Mouse (Mus musculus): Measurements from ENCODE around the gene Klhl26. TPM values are rescaled to one million over a fixed set of nuclear protein-coding genes. Genes with fewer than 3 reads are reported as not detected.

Klhl26 gene
- polyA plus RNA-seq, 1 experiment: 46.7 TPM

GRCm38 (mm10) chr8:70495771-70496062 lies 18.9 kb upstream of the Klhl26 start:
- no peak for DNase-seq (ENCODE audit: low read depth)
- TF ChIP-seq POLR2A (IDR thresholded peaks at IDR 0.05; ENCODE audit: borderline replicate concordance, extremely low read depth, insufficient read depth, insufficient read length, poor library complexity, severe bottlenecking) (no peak), CTCF (IDR thresholded peaks at IDR 0.05; ENCODE audit: borderline replicate concordance, extremely low read depth, insufficient read depth, insufficient read length) (no peak)

- no peak for DNase-seq (ENCODE audit: low read depth)
Measured at GRCm38 (mm10) chr8:70495001-70495770, 18.4 kb upstream of the Klhl26 start.

GRCm38 (mm10) chr8:70494416-70494945 lies 17.7 kb upstream of the Klhl26 start:
- TF ChIP-seq CTCF (IDR thresholded peaks at IDR 0.05; ENCODE audit: borderline replicate concordance, extremely low read depth, insufficient read depth, insufficient read length) (no peak), POLR2A (IDR thresholded peaks at IDR 0.05; ENCODE audit: borderline replicate concordance, extremely low read depth, insufficient read depth, insufficient read length, poor library complexity, severe bottlenecking) (no peak)

More at GRCm38 (mm10) chr8:70495001-70495770, 18.4 kb upstream of the Klhl26 start:
- no peak for TF ChIP-seq POLR2A (IDR thresholded peaks at IDR 0.05; ENCODE audit: borderline replicate concordance, extremely low read depth, insufficient read depth, insufficient read length, poor library complexity, severe bottlenecking)
- no peak for TF ChIP-seq CTCF (IDR thresholded peaks at IDR 0.05; ENCODE audit: borderline replicate concordance, extremely low read depth, insufficient read depth, insufficient read length)

GRCm38 (mm10) chr8:70493692-70494415 lies 17.1 kb upstream of the Klhl26 start:
- DNase-seq (ENCODE audit: low read depth): no peak

More at GRCm38 (mm10) chr8:70494416-70494945, 17.7 kb upstream of the Klhl26 start:
- no peak for DNase-seq (ENCODE audit: low read depth)

GRCm38 (mm10) chr8:70492664-70493640 lies 16.2 kb upstream of the Klhl26 start, which contains the start of gene Crlf1:
Crlf1 (plus strand) TSS chr8:70493158.
- no peak for TF ChIP-seq POLR2A (IDR thresholded peaks at IDR 0.05; ENCODE audit: borderline replicate concordance, extremely low read depth, insufficient read depth, insufficient read length, poor library complexity, severe bottlenecking)
- TF ChIP-seq CTCF (IDR thresholded peaks at IDR 0.05; ENCODE audit: borderline replicate concordance, extremely low read depth, insufficient read depth, insufficient read length): no peak
- DNase-seq (ENCODE audit: low read depth): no peak

More at GRCm38 (mm10) chr8:70493692-70494415, 17.1 kb upstream of the Klhl26 start:
- TF ChIP-seq CTCF (IDR thresholded peaks at IDR 0.05; ENCODE audit: borderline replicate concordance, extremely low read depth, insufficient read depth, insufficient read length) (no peak), POLR2A (IDR thresholded peaks at IDR 0.05; ENCODE audit: borderline replicate concordance, extremely low read depth, insufficient read depth, insufficient read length, poor library complexity, severe bottlenecking) (no peak)

GRCm38 (mm10) chr8:70490880-70491495 lies 14.2 kb upstream of the Klhl26 start:
- no peak for TF ChIP-seq POLR2A (IDR thresholded peaks at IDR 0.05; ENCODE audit: borderline replicate concordance, extremely low read depth, insufficient read depth, insufficient read length, poor library complexity, severe bottlenecking)
- no peak for TF ChIP-seq CTCF (IDR thresholded peaks at IDR 0.05; ENCODE audit: borderline replicate concordance, extremely low read depth, insufficient read depth, insufficient read length)
- DNase-seq (ENCODE audit: low read depth): no peak

GRCm38 (mm10) chr8:70490061-70490879 lies 13.5 kb upstream of the Klhl26 start:
- no peak for TF ChIP-seq CTCF (IDR thresholded peaks at IDR 0.05; ENCODE audit: borderline replicate concordance, extremely low read depth, insufficient read depth, insufficient read length)
- no peak for TF ChIP-seq POLR2A (IDR thresholded peaks at IDR 0.05; ENCODE audit: borderline replicate concordance, extremely low read depth, insufficient read depth, insufficient read length, poor library complexity, severe bottlenecking)
- no peak for DNase-seq (ENCODE audit: low read depth)

GRCm38 (mm10) chr8:70489576-70489975 lies 12.8 kb upstream of the Klhl26 start:
- no peak for TF ChIP-seq POLR2A (IDR thresholded peaks at IDR 0.05; ENCODE audit: borderline replicate concordance, extremely low read depth, insufficient read depth, insufficient read length, poor library complexity, severe bottlenecking)
- TF ChIP-seq CTCF (IDR thresholded peaks at IDR 0.05; ENCODE audit: borderline replicate concordance, extremely low read depth, insufficient read depth, insufficient read length): no peak
- DNase-seq (ENCODE audit: low read depth): no peak

- no peak for TF ChIP-seq POLR2A (IDR thresholded peaks at IDR 0.05; ENCODE audit: borderline replicate concordance, extremely low read depth, insufficient read depth, insufficient read length, poor library complexity, severe bottlenecking)
- TF ChIP-seq CTCF (IDR thresholded peaks at IDR 0.05; ENCODE audit: borderline replicate concordance, extremely low read depth, insufficient read depth, insufficient read length): no peak
- no peak for DNase-seq (ENCODE audit: low read depth)
Measured at GRCm38 (mm10) chr8:70488931-70489470, 12.2 kb upstream of the Klhl26 start.

Data from brain, embryonic 14.5 days (tissue).